Mouse (Mus musculus): Measurements from ENCODE around the gene Smad5. TPM values are rescaled to one million over a fixed set of nuclear protein-coding genes. Genes with fewer than 3 reads are reported as not detected.

Gene Smad5
- polyA plus RNA-seq, 1 experiment: 21.4 TPM

DNA sequence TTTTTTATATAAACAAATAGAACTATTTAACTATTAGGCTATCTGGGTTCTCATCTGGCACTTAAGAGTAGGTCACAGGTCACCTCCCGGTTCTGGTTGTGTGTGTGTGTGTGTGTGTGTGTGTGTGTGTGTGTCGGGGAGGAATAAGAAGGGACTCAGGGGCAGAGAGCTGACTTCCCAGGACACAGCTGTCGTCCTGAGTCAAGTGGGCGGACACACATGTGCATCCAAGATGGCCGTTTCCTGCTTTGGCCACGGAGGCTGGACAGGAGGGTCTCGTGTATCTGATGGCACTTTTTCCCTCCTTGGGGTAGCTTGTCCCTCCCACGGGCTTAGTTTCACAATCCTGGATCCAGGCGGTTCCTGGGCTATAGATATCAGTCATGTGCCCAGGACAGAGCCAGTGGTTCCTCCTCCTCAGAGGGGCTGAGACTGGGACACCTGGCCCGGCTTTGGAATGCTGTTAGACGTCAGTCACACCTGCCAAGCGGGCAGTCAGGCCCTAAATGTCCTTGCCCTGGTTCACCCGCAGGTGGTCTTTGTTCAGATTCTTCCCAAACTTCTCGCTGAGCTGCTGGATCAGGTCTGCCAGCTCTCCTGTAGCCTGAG lies 70.6 kb downstream of the Smad5 start:
- TF ChIP-seq POLR2A (IDR thresholded peaks at IDR 0.05; ENCODE audit: borderline replicate concordance, insufficient read depth, low read length) (no peak), CTCF (IDR thresholded peaks at IDR 0.05; ENCODE audit: borderline replicate concordance, insufficient read depth, low read depth, low read length) (no peak)
- H3K4me3 ChIP-seq (replicated peaks; ENCODE audit: insufficient read depth, low read depth, low read length): no peak overlapping the region
- H3K27me3 ChIP-seq (ENCODE audit: control insufficient read depth, insufficient read depth, low read length): no peaks in the 10 kb centered on the region; the same call in 1 of the 2 replicates
- 52% methylated on average over 14 of the region's 14 CpGs for WGBS
- H3K4me1 ChIP-seq (ENCODE audit: control insufficient read depth, insufficient read depth, low read length): no peaks in the 10 kb centered on the region
- no peak overlapping the region for H3K27ac ChIP-seq (ENCODE audit: insufficient read depth, low read length)
- DNase-seq: no peak

- TF ChIP-seq POLR2A (IDR thresholded peaks at IDR 0.05; ENCODE audit: borderline replicate concordance, insufficient read depth, low read length): no peak
- no peak for TF ChIP-seq CTCF (IDR thresholded peaks at IDR 0.05; ENCODE audit: borderline replicate concordance, insufficient read depth, low read depth, low read length)
- no peak for DNase-seq
- 44% methylated on average over 5 of the region's 5 CpGs for WGBS
- Histone ChIP-seq H3K27me3 (ENCODE audit: control insufficient read depth, insufficient read depth, low read length) (no peaks in the 10 kb centered on the region; the same call in 1 of the 2 replicates), H3K27ac (ENCODE audit: insufficient read depth, low read length) (no peak overlapping the region), H3K4me1 (ENCODE audit: control insufficient read depth, insufficient read depth, low read length) (no peaks in the 10 kb centered on the region), H3K4me3 (replicated peaks; ENCODE audit: insufficient read depth, low read depth, low read length) (no peak overlapping the region)
Measured at GRCm38 (mm10) chr13:56774304-56774703, 71.5 kb downstream of the Smad5 start.

- WGBS: 53% methylated on average over 13 of the region's 13 CpGs
- no peak for DNase-seq
- H3K27me3 ChIP-seq (ENCODE audit: control insufficient read depth, insufficient read depth, low read length): no peaks in the 10 kb centered on the region; the same call in 1 of the 2 replicates
- no peak for TF ChIP-seq CTCF (IDR thresholded peaks at IDR 0.05; ENCODE audit: borderline replicate concordance, insufficient read depth, low read depth, low read length)
- TF ChIP-seq POLR2A (IDR thresholded peaks at IDR 0.05; ENCODE audit: borderline replicate concordance, insufficient read depth, low read length): no peak
- H3K4me3 ChIP-seq (replicated peaks; ENCODE audit: insufficient read depth, low read depth, low read length): no peak overlapping the region
- H3K4me1 ChIP-seq (ENCODE audit: control insufficient read depth, insufficient read depth, low read length): no peaks in the 10 kb centered on the region
- no peak overlapping the region; the same call in 1 of the 2 replicates for H3K27ac ChIP-seq (ENCODE audit: insufficient read depth, low read length)
Measured at GRCm38 (mm10) chr13:56780746-56781469, 78.1 kb downstream of the Smad5 start.

- Histone ChIP-seq H3K4me3 (replicated peaks; ENCODE audit: insufficient read depth, low read depth, low read length) (no peak overlapping the region), H3K4me1 (ENCODE audit: control insufficient read depth, insufficient read depth, low read length) (no peaks in the 10 kb centered on the region), H3K27me3 (ENCODE audit: control insufficient read depth, insufficient read depth, low read length) (no peaks in the 10 kb centered on the region), H3K27ac (ENCODE audit: insufficient read depth, low read length) (no peak overlapping the region)
- no peak for DNase-seq
- no peak for TF ChIP-seq CTCF (IDR thresholded peaks at IDR 0.05; ENCODE audit: borderline replicate concordance, insufficient read depth, low read depth, low read length)
- no peak for TF ChIP-seq POLR2A (IDR thresholded peaks at IDR 0.05; ENCODE audit: borderline replicate concordance, insufficient read depth, low read length)
- 89% methylated on average over 3 of the region's 3 CpGs for WGBS
Measured at GRCm38 (mm10) chr13:56781697-56782096, 78.9 kb downstream of the Smad5 start.

DNA sequence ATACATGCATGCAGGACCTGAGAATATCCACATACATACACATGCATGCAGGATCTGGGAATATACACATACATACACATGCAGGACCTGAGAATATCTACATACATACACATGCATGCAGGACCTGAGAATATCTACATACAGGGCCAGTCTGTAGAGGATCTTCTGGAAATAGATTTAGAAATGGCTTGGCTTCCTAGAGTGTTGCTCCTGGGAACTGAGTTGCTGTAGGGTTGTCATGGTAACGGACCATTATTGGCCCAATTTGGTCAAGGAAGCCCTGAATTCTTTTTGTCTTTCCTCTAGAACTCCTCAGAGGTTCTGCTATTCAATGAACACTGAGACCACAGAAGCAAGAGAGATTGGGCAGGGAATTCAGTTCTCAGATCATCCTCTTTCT lies 79.8 kb downstream of the Smad5 start:
- Histone ChIP-seq H3K27ac (ENCODE audit: insufficient read depth, low read length) (no peak overlapping the region), H3K27me3 (ENCODE audit: control insufficient read depth, insufficient read depth, low read length) (no peaks in the 10 kb centered on the region), H3K4me3 (replicated peaks; ENCODE audit: insufficient read depth, low read depth, low read length) (no peak overlapping the region), H3K4me1 (ENCODE audit: control insufficient read depth, insufficient read depth, low read length) (no peaks in the 10 kb centered on the region)
- no peak for DNase-seq
- no peak for TF ChIP-seq POLR2A (IDR thresholded peaks at IDR 0.05; ENCODE audit: borderline replicate concordance, insufficient read depth, low read length)
- no peak for TF ChIP-seq CTCF (IDR thresholded peaks at IDR 0.05; ENCODE audit: borderline replicate concordance, insufficient read depth, low read depth, low read length)
- WGBS: 83% methylated on average over 1 of the region's 1 CpGs

DNA sequence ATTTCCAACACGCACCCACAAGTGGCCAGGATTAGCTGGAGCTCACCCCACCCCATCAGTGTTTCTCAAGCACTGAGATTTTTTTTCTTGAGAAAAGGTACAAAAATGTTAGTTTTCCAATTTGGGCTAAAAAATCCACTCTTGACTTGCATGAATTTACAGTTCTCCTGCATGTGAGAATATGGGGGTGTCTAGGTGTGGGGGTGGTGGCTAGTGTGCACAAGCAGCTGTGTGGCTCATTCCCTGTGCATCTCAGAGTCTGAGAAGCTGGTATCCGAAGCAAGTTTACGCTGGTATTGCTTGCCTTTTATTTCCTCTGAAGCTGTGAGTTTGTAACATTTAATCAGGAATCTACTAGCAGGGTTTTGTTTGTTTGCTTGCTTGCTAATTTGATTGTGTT lies 87.9 kb downstream of the Smad5 start:
- WGBS: 97% methylated on average over 3 of the region's 3 CpGs
- no peak overlapping the region for H3K4me3 ChIP-seq (replicated peaks; ENCODE audit: insufficient read depth, low read depth, low read length)
- H3K27me3 ChIP-seq (ENCODE audit: control insufficient read depth, insufficient read depth, low read length): no peaks in the 10 kb centered on the region
- H3K4me1 ChIP-seq (ENCODE audit: control insufficient read depth, insufficient read depth, low read length): peaks cover 3% of the 10 kb centered on the region; the same call in 1 of the 2 replicates
- no peak overlapping the region for H3K27ac ChIP-seq (ENCODE audit: insufficient read depth, low read length)
- TF ChIP-seq CTCF (IDR thresholded peaks at IDR 0.05; ENCODE audit: borderline replicate concordance, insufficient read depth, low read depth, low read length) (no peak), POLR2A (IDR thresholded peaks at IDR 0.05; ENCODE audit: borderline replicate concordance, insufficient read depth, low read length) (no peak)
- DNase-seq: no peak

Other genes with a start within 250 kb of the Smad5 start
- gene Il9, start 220.8 kb upstream of the Smad5 start, polyA plus RNA-seq (2012; rRNA removed): not detected in 2 replicates
- gene Fbxl21, start 180.5 kb upstream of the Smad5 start, polyA plus RNA-seq (2012; rRNA removed): 9.5 and 11.3 TPM in 2 replicates
- gene Lect2, start 154.5 kb upstream of the Smad5 start, polyA plus RNA-seq (2012; rRNA removed): not detected in 2 replicates
- 4.9 and 5.1 TPM in 2 replicates for gene Tgfbi, start 93.5 kb upstream of the Smad5 start, polyA plus RNA-seq (2012; rRNA removed)
- gene Gm45623, start 50.8 kb downstream of the Smad5 start, polyA plus RNA-seq (2012; rRNA removed): 1.3 and 1.6 TPM in 2 replicates
- 3.3 and 4.1 TPM in 2 replicates for gene Trpc7, start 193.0 kb downstream of the Smad5 start, polyA plus RNA-seq (2012; rRNA removed)

Data from cerebellum, adult 2 months (tissue).